In genomic region chr12:26733822-26734557, GRCm38 (mm10) we compare ENCODE assay signal across 14 mouse cellular contexts.
DNase-seq lines count a peak whose midpoint lies in the region; ATAC-seq and TF ChIP-seq lines count a peak whose summit lies in the region.
"Had no signal": no experiment of that assay in that cellular context is flagged by ENCODE, and none has a peak within 500 bp of the region (broad histone marks: within the 10 kb centered on the region; RNA-seq: fewer than 3 reads in every experiment).

No protein-coding gene starts in this region.

- no peaks in the 10 kb centered on the region for H3K4me1 ChIP-seq in embryonic facial prominence, embryonic 14.5 days (ENCODE audit: control insufficient read depth, insufficient read depth, low read length)
- H3K4me1 ChIP-seq in midbrain, postnatal 0 days (ENCODE audit: insufficient read depth, low read length): peaks cover 4% of the 10 kb centered on the region; the same call in 1 of the 2 replicates
- H3K4me1 ChIP-seq: embryonic facial prominence, embryonic 15.5 days; lung, embryonic 15.5 days had no signal

- H3K36me3 ChIP-seq in embryonic facial prominence, embryonic 14.5 days (ENCODE audit: control insufficient read depth, insufficient read depth, low read length): no peaks in the 10 kb centered on the region
- H3K36me3 ChIP-seq in midbrain, postnatal 0 days (ENCODE audit: insufficient read depth, low read length): no peaks in the 10 kb centered on the region
- H3K36me3 ChIP-seq: embryonic facial prominence, embryonic 15.5 days; lung, embryonic 15.5 days had no signal

- no peak; the same call in 1 of the 2 replicates for ATAC-seq in embryonic facial prominence, embryonic 14.5 days (ENCODE audit: low read depth)
- 0 out of 2 replicates have a peak, but pooled peaks have one; percentile 34 for ATAC-seq in midbrain, postnatal 0 days (ENCODE audit: low FRiP score)
- no peak for ATAC-seq in erythroblast, adult 5-6 weeks (replicated peaks; ENCODE audit: low FRiP score, poor library complexity, severe bottlenecking)

- H3K4me3 ChIP-seq in layer of hippocampus, adult 2 months: no peak overlapping the region
- H3K4me3 ChIP-seq in embryonic facial prominence, embryonic 14.5 days (ENCODE audit: low read depth, low read length): no peak overlapping the region
- no peak overlapping the region for H3K4me3 ChIP-seq in midbrain, postnatal 0 days (ENCODE audit: low read depth, low read length)
- H3K4me3 ChIP-seq: embryonic facial prominence, embryonic 15.5 days; lung, embryonic 15.5 days had no signal

- no peaks in the 10 kb centered on the region for H3K27me3 ChIP-seq in embryonic facial prominence, embryonic 14.5 days (replicated peaks; ENCODE audit: control insufficient read depth, insufficient read depth, low read length)
- no peaks in the 10 kb centered on the region for H3K27me3 ChIP-seq in midbrain, postnatal 0 days (ENCODE audit: insufficient read depth, low read length)
- H3K27me3 ChIP-seq: CH12.LX; embryonic facial prominence, embryonic 15.5 days; lung, embryonic 15.5 days had no signal

- no peak overlapping the region for H3K4me2 ChIP-seq in embryonic facial prominence, embryonic 14.5 days (ENCODE audit: low read depth, low read length)
- H3K4me2 ChIP-seq in midbrain, postnatal 0 days (ENCODE audit: low read depth, low read length, poor library complexity, severe bottlenecking): no peak overlapping the region
- H3K4me2 ChIP-seq: embryonic facial prominence, embryonic 15.5 days; lung, embryonic 15.5 days had no signal

- H3K9me3 ChIP-seq in embryonic facial prominence, embryonic 14.5 days (ENCODE audit: control insufficient read depth, low read length): no peaks in the 10 kb centered on the region
- no peaks in the 10 kb centered on the region for H3K9me3 ChIP-seq in midbrain, postnatal 0 days (ENCODE audit: low read length)
- H3K9me3 ChIP-seq: embryonic facial prominence, embryonic 15.5 days; lung, embryonic 15.5 days had no signal

- H3K9ac ChIP-seq in embryonic facial prominence, embryonic 14.5 days (ENCODE audit: low read depth, low read length): no peak overlapping the region
- H3K9ac ChIP-seq in midbrain, postnatal 0 days (replicated peaks; ENCODE audit: low read length, poor library complexity, severe bottlenecking): no peak overlapping the region
- H3K9ac ChIP-seq: embryonic facial prominence, embryonic 15.5 days; lung, embryonic 15.5 days had no signal

- WGBS in embryonic facial prominence, embryonic 14.5 days: 38% methylated on average over 4 of the region's 4 CpGs
- WGBS in midbrain, postnatal 0 days: 32% methylated on average over 4 of the region's 4 CpGs

- peak; percentile 50 for TF ChIP-seq CTCF in layer of hippocampus, adult 2 months (conservative IDR thresholded peaks at IDR 0.05)
- peak; percentile 82 for TF ChIP-seq CTCF in midbrain, postnatal 0 days (IDR thresholded peaks at IDR 0.05)

- no peak for DNase-seq in layer of hippocampus, adult 2 months (ENCODE audit: low spot score in 2 of 2)
- no peak for DNase-seq in layer of hippocampus, postnatal 10 days (ENCODE audit: low spot score in 2 of 2)
- DNase-seq in embryonic facial prominence, embryonic 14.5 days (ENCODE audit: low spot score): peak; percentile 66
- peak; percentile 50 for DNase-seq in hindlimb bud, embryonic 11.5 days (ENCODE audit: extremely low spot score, low read depth, low spot score)
- peak; percentile 83 for DNase-seq in midbrain, postnatal 0 days (ENCODE audit: low spot score)
- DNase-seq in thymus, postnatal 4 days: no peak
- no peak for DNase-seq in urinary bladder, adult 18-20 months (ENCODE audit: low spot score in 2 of 2)
- DNase-seq: adrenal gland, adult 8-10 months; layer of hippocampus, postnatal 36 days; thymus, postnatal 14 days had no signal

- no peak overlapping the region for H3K27ac ChIP-seq in layer of hippocampus, adult 2 months
- no peak overlapping the region for H3K27ac ChIP-seq in embryonic facial prominence, embryonic 14.5 days (replicated peaks; ENCODE audit: low read depth, low read length)
- H3K27ac ChIP-seq in midbrain, postnatal 0 days (ENCODE audit: low read depth, low read length): no peak overlapping the region
- H3K27ac ChIP-seq: embryonic facial prominence, embryonic 15.5 days; lung, embryonic 15.5 days had no signal

Comparison
In these comparisons a context has a peak if more than half of its experiments do, and no peak if none do; other contexts are left out.
1. DNase-seq: peak in embryonic facial prominence, embryonic 14.5 days (single experiment), hindlimb bud, embryonic 11.5 days (single experiment) and midbrain, postnatal 0 days (single experiment); none in layer of hippocampus, adult 2 months (0 of 2), layer of hippocampus, postnatal 10 days (0 of 2), thymus, postnatal 4 days (single experiment) and urinary bladder, adult 18-20 months (0 of 2).